Mouse (Mus musculus) spleen, adult 2 months (tissue): ENCODE measurements around the gene Dennd5b.

Source experiments
- CTCF ChIP-seq: fragments of 200-500 bp; IDR thresholded peaks from 2 replicates; pipeline ENCODE4 v1.5.1; 2011; ENCODE audit warnings: mild to moderate bottlenecking, inconsistent platforms; ENCODE audit not compliant: insufficient read depth, insufficient read length, insufficient replicate concordance; ENCODE audit errors: extremely low read depth
- POLR2A ChIP-seq: fragments of 200-500 bp; IDR thresholded peaks from 2 replicates; pipeline ENCODE4 v1.6.1; 2011; ENCODE audit warnings: low read depth, low read length, inconsistent platforms

- TF ChIP-seq CTCF (no peak), POLR2A (no peak)
These were observed 145.6 kb downstream of the Dennd5b start for GRCm38 (mm10) chr6:148955641-148956420.
